Mouse (Mus musculus) thymus, postnatal 4 days (tissue): ENCODE measurements at regions not wholly inside any gene's neighbourhood (a gene's known extent, or its start where the extent isn't known, plus 50 kb on each side); places are given as distances from the start of the nearest gene placed in this dataset.
"Not testable (repeated sequence)": the region's sequence is repeated elsewhere in the genome, so short reads cannot be mapped to it uniquely, and the experiment has no call there.

Source experiments
- DNase-seq: peaks from one replicate; pipeline ENCODE4 v3.0.0; 2021

DNA sequence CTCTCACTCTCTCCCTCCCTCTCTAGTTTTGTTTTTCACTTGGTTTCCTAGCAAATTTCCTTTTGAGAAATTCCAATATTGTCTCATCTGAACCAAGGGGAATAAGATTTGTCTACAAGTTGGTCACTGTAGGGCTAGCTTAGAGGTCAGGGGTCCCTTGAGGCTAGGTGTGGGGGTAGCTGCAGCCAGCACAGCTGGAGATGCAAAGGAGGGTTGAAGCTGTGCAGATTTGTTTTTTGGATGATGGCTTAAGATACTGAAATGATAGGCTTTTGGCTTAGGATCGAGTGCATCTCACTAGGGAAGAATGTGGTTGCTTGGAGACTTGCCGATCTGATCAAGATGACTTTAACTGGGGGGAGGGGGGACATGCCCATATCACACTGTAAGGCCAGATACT is 88.3 kb upstream of the Tmem28 start:
- no peak for DNase-seq

DNA sequence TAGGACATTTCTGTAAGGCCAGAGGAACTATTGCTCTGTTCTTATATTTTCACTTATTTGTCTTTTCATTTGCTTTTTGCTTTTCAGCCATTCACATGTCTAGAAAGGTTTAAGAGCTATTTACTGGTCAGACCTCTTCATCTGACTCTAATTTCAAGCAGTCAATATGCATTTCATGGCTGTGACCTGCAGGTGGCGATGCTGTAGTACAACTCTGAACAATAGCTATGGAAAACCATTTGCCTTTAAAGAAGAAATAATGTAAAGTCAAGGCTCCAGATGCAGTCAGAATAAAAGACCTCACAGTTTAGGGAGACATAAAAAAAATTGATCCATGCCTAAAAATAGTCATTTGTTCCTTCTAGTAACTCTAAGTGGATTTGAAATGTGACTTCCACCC is 95.7 kb upstream of the Tmem28 start:
- DNase-seq, result peak; percentile 13

GRCm38 (mm10) chrX:99695366-99695765 is 125.5 kb upstream of the Tmem28 start:
- DNase-seq, result no peak

GRCm38 (mm10) chrX:99690971-99691370 is 129.8 kb upstream of the Tmem28 start:
- no peak for DNase-seq

DNA sequence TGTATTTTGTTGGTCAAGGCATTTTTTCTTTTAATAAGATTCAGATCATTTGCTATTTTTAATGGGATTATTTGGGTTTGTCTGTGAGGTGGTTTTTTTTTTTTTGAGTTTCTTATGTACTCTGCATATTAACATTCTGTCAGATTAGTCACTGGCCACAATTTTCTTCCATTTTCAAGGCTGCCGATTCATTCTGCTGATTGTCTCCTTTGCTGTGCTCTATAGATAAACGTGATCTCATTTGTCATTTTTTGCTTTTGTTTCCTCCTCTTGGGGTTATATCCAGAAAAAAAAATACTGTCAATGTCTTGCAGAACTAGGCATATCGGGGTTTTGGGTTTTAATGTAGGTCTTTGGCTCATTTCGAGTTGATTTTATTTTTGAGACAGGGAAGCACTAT is 131.1 kb upstream of the Tmem28 start:
- DNase-seq, result no peak

- DNase-seq, result not testable (repeated sequence)
These were observed 138.3 kb upstream of the Tmem28 start for GRCm38 (mm10) chrX:99682491-99682890.

DNA sequence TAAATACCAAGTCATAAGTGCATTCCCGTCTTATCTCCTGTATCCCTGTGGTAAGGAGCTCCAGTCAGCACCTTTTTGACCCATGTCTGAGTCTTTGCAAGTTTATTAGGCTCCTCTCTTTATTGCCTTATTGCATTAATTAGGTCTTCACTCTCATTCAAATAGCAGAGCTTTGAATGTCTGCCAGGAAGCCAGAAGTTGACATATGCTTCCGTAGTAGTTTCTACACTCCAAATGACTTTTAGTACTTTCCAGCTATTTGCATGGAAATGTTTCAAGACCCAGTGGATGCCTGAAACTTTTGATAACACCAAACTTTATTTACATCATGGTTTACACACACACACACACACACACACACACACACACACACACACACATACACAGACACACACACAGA is 153.2 kb upstream of the Tmem28 start:
- DNase-seq, result no peak

DNA sequence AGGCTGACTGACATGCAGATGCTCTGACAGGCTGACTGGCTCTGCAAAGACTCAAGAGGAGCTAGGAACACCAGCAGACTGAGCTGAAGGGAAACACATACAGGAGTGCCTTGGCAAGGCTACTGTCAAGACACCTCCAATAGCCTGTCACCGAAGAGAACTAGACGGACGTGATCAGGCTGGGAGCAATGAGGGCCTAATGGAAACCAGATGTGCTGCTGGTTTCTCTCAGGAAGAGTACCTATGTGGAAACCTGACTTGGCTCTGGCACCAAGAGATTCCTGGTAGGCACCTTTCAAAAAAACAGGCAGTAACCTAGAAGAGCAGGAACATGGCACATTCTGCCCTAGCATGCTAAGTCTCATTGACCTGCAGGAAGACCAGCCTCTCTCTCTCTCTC is 158.3 kb upstream of the Tmem28 start:
- DNase-seq, result no peak

DNA sequence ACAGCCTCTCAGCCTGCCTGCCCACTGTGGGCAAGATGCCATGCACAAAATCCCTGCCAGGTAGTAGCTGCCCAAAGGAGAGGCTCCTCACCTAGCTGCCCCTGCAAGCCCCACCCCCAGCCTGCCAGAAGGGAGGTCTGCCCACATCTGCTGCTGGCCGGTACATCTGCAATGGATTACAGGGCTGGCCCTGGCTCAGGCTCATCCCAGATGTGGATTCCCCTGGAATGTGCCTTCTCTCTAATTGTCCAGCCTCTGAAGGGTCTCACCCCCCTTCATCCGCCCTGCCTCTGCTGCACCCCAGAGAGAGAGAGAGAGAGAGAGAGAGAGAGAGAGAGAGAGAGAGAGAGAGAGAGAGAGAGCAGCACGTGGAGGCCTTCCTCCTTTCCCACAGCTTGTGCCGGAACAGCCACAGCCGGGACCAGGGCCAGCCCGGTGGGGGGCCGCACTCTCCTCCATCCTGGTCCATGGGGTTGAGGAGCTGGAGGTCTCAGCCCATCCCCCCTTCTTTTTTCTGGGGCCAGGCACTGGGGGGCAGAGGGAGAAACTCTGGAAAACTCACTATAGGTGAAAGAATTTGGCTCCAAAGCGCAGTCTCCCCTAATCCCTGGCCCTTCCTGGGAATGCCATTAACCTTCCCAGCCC is 161.2 kb upstream of the Tmem28 start:
- no peak for DNase-seq

GRCm38 (mm10) chrX:99657790-99658451 is 162.9 kb upstream of the Tmem28 start:
- peak; percentile 80 for DNase-seq

DNA sequence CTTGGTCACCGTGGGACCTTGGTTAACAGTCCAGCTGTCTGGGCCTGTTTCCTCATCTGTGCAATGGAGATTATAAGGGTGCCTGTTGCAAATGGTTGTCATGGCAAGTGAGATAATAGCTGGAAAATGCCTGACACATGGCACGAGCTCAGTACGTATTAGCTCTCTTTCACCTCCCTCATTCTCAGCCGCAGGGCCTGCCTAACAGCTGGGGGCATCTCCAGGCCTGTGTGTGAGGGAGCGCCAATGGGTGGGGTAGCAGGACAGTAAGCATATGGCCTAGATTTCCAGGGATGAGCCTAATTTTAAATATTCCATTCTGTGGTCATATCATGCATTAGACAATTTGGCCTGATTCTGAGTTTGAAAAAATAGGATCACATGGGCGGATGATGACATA is 163.8 kb upstream of the Tmem28 start:
- DNase-seq, result no peak

DNA sequence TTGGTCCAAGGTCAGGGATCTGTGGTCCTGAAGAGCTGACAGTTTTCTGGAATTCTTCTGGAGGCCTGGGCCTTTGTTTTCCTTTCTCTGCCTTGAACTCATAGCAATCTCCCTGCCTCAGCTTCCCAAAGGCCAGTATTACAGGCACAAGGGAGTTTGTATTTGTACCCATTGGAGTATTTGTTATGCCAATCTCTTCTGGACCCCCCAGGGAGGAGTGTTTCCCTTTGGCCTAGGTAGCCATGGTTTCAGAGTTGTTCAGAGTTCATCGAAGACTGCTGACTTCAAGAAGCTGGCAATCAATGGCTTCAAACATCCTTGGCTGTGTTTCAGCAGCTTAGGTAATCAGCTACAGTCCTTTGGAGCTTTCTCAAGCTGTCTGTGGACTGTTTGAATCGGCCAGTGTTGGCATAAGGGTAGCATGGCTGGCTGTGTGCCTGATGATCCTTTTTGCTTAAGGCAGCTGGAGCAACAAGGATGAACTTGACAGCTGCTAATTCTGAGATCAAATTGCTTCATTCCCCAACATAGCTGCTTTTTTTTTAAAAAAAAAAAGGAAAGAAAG is 161.2 kb upstream of the Pja1 start:
- DNase-seq, result no peak

DNA sequence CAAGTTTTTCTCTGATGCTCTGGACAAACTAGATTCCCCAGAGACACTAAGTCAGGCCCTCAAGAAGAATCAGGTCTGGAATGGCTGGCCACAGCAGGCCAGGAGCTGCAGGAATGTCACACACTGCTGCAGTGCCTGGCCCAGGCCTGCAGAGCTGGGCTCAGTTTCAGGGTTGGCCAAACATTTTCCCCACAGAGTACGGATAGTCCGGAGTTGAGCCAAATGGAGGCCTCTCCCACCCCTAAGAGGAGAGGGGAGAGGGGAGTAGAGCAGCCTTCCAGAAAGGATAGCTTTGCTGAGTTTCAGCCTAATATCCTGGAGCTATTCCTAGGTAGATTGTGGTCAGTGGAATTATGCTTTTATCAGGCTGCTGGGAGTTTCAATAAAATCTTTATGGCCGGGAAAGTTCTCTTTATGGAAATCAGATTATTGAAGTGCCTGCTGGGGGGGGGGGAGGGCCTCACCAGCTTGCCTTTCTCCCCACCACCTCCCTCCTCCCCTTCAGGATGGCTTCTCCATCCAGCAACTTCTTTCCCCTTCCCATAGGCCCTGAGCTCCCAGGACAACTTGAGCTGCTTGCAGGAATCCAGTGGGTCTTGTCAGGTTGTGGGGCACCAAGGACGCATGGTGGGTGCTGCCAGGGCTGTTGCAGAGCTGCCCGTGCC is 153.6 kb upstream of the Pja1 start:
- DNase-seq, result no peak

GRCm38 (mm10) chrX:99612130-99612759 is 141.2 kb upstream of the Pja1 start:
- no peak for DNase-seq

DNA sequence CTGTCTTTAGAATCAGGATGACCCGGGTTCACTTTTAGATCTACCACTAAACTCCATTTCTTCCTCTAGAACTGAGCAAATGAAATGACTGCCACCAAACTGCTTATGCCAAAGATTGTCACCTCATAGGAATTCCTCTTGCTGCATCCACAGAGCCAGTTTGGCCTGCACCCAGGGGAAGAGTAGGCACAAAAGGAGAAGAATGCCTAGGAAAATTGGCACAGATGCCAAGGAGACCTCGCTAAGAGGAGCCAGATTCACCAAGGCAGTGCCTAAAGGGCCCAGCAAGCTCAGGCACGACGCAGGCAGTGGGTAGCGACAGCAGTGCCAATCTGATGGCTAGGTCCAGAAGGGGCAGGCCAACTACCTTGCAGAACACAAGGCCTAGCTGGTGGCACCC is 139.0 kb upstream of the Pja1 start:
- no peak for DNase-seq

- no peak for DNase-seq
These were observed 138.5 kb upstream of the Pja1 start for GRCm38 (mm10) chrX:99609591-99609990.

DNA sequence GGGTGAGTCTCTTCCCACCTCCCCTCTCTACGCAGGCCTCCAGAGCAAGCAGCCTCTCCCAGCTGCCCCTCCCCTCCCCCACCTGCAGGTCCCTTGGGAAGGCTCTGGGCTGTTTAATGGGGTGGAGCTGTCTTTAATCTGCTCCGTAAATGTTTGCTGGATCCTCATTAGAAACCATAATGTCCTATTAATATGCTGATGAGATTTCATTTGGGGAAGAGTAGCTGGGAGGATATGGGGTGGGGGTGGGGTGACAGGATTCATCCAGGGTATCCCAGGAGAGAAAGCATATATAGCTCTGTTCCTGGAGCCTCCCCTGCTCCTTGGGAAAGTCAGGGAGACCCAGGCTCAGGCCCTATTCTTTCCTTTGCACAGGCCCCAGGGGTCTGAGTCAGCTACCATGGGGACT is 137.2 kb upstream of the Pja1 start:
- no peak for DNase-seq

GRCm38 (mm10) chrX:99605084-99605824 is 134.2 kb upstream of the Pja1 start:
- no peak for DNase-seq

GRCm38 (mm10) chrX:99603714-99604113 is 132.6 kb upstream of the Pja1 start:
- DNase-seq, result no peak

GRCm38 (mm10) chrX:99602268-99602885 is 131.3 kb upstream of the Pja1 start:
- DNase-seq, result no peak

DNA sequence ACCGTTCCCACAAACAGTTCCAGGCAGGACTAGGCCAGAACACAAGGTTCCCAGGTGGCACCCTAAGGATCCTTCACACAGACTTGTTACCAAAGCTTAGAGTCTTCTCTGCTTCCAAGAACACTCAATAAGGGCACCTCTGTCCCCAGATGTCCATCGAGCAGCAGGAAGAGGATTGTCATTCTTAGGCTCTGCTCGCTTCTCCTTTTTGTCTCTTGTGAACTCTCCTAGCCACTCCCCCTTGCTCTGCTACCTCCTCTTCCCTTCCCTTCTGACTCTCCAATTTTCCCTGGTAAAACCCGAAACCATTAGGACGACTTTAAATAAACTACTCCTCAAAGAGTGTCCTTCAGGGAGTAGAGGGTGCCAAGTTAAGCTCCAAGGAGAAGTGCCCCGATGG is 124.4 kb upstream of the Pja1 start:
- DNase-seq, result no peak

- DNase-seq, result peak; percentile 35
These were observed 122.9 kb upstream of the Pja1 start for GRCm38 (mm10) chrX:99593872-99594487.
